Mouse (Mus musculus): ENCODE results near the gene Qpctl.

DNA sequence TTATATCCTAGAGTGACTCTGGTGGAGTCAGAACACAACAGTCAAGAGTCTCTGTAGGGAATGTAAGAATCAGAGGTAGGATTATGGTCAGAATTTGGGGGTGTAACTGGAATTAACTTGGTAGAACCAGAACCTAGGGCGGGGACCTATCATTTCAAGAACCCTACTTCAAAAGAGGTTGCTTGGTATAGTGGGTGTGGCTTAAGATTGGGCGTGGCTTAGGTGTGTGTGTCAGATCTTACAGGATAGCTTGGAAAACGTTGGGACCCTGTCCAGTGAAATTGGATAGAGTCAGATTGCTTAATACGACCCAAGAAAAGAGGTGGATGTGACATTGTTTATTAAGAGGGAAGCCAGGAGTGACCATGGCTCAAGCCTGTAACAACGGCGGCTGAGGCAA is 30.8 kb upstream of the Qpctl start:
- TF ChIP-seq CTCF (IDR thresholded peaks at IDR 0.05; ENCODE audit: borderline replicate concordance, control insufficient read depth, extremely low read depth, insufficient read depth, low read length, poor library complexity) (no peak), POLR2A (IDR thresholded peaks at IDR 0.05; ENCODE audit: control insufficient read depth, extremely low read depth, insufficient read depth, low read length, poor library complexity) (no peak)
